Mouse (Mus musculus): ENCODE results near the gene Unc5b. TPM values are rescaled to one million over a fixed set of nuclear protein-coding genes. Genes with fewer than 3 reads are reported as not detected.

Unc5b gene
- polyA plus RNA-seq, 1 experiment from 2014 or later: 11.7 TPM

- no peaks in the 10 kb centered on the region for H3K9me3 ChIP-seq (replicated peaks)
- no peaks in the 10 kb centered on the region for H3K27me3 ChIP-seq
- no peak overlapping the region for H3K4me2 ChIP-seq
- no peak overlapping the region for H3K27ac ChIP-seq
- peaks cover 4% of the 10 kb centered on the region for H3K4me1 ChIP-seq (replicated peaks)
- WGBS: 94% methylated on average over 13 of the region's 13 CpGs
- peaks cover 41% of the 10 kb centered on the region for H3K36me3 ChIP-seq
- H3K4me3 ChIP-seq: no peak overlapping the region
- no peak for ATAC-seq (replicated peaks; ENCODE audit: insufficient number of reproducible peaks, insufficient read depth, low FRiP score, low read depth)
- H3K9ac ChIP-seq: no peak overlapping the region
Observed at GRCm38 (mm10) chr10:60774616-60775015, 56.8 kb downstream of the Unc5b start.

- Histone ChIP-seq H3K27me3 (no peaks in the 10 kb centered on the region), H3K4me2 (no peak overlapping the region), H3K9me3 (replicated peaks) (no peaks in the 10 kb centered on the region), H3K9ac (no peak overlapping the region), H3K4me3 (no peak overlapping the region), H3K36me3 (peaks cover 55% of the 10 kb centered on the region), H3K27ac (no peak overlapping the region), H3K4me1 (replicated peaks) (peaks cover 4% of the 10 kb centered on the region)
- no peak for ATAC-seq (replicated peaks; ENCODE audit: insufficient number of reproducible peaks, insufficient read depth, low FRiP score, low read depth)
- 43% methylated on average over 4 of the region's 4 CpGs for WGBS
Observed at GRCm38 (mm10) chr10:60770855-60771254, 60.5 kb downstream of the Unc5b start.

GRCm38 (mm10) chr10:60768614-60769013, 62.8 kb downstream of the Unc5b start:
- Histone ChIP-seq H3K4me2 (no peak overlapping the region), H3K4me3 (no peak overlapping the region), H3K4me1 (replicated peaks) (peaks cover 4% of the 10 kb centered on the region), H3K9me3 (replicated peaks) (no peaks in the 10 kb centered on the region), H3K36me3 (peaks cover 61% of the 10 kb centered on the region), H3K27me3 (no peaks in the 10 kb centered on the region), H3K27ac (no peak overlapping the region), H3K9ac (no peak overlapping the region)
- no peak for ATAC-seq (replicated peaks; ENCODE audit: insufficient number of reproducible peaks, insufficient read depth, low FRiP score, low read depth)
- 86% methylated on average over 7 of the region's 7 CpGs for WGBS

- Histone ChIP-seq H3K4me3 (no peak overlapping the region), H3K27ac (no peak overlapping the region), H3K36me3 (peaks cover 53% of the 10 kb centered on the region), H3K9me3 (replicated peaks) (no peaks in the 10 kb centered on the region), H3K9ac (no peak overlapping the region), H3K27me3 (no peaks in the 10 kb centered on the region), H3K4me1 (replicated peaks) (peaks cover 4% of the 10 kb centered on the region), H3K4me2 (no peak overlapping the region)
- 72% methylated on average over 7 of the region's 7 CpGs for WGBS
- no peak for ATAC-seq (replicated peaks; ENCODE audit: insufficient number of reproducible peaks, insufficient read depth, low FRiP score, low read depth)
Observed at GRCm38 (mm10) chr10:60767400-60767799, 64.0 kb downstream of the Unc5b start.

GRCm38 (mm10) chr10:60762126-60762525, 69.3 kb downstream of the Unc5b start:
- peaks cover 32% of the 10 kb centered on the region for H3K36me3 ChIP-seq
- no peak for ATAC-seq (replicated peaks; ENCODE audit: insufficient number of reproducible peaks, insufficient read depth, low FRiP score, low read depth)
- H3K4me3 ChIP-seq: no peak overlapping the region
- H3K4me2 ChIP-seq: no peak overlapping the region
- no peak overlapping the region for H3K9ac ChIP-seq
- H3K27me3 ChIP-seq: no peaks in the 10 kb centered on the region
- WGBS: 72% methylated on average over 1 of the region's 1 CpGs
- no peak overlapping the region for H3K27ac ChIP-seq
- no peaks in the 10 kb centered on the region for H3K4me1 ChIP-seq (replicated peaks)
- H3K9me3 ChIP-seq (replicated peaks): no peaks in the 10 kb centered on the region

GRCm38 (mm10) chr10:60760377-60760776, 71.0 kb downstream of the Unc5b start:
- WGBS: 7% methylated on average over 14 of the region's 14 CpGs
- no peaks in the 10 kb centered on the region for H3K4me1 ChIP-seq (replicated peaks)
- ATAC-seq (replicated peaks; ENCODE audit: insufficient number of reproducible peaks, insufficient read depth, low FRiP score, low read depth): peak; percentile 78
- H3K4me3 ChIP-seq: no peak overlapping the region
- H3K27me3 ChIP-seq: no peaks in the 10 kb centered on the region
- H3K9ac ChIP-seq: no peak overlapping the region
- H3K9me3 ChIP-seq (replicated peaks): no peaks in the 10 kb centered on the region
- peaks cover 16% of the 10 kb centered on the region for H3K36me3 ChIP-seq
- H3K27ac ChIP-seq: no peak overlapping the region
- H3K4me2 ChIP-seq: no peak overlapping the region

GRCm38 (mm10) chr10:60756992-60757391, 74.4 kb downstream of the Unc5b start:
- Histone ChIP-seq H3K4me3 (no peak overlapping the region), H3K9me3 (replicated peaks) (no peaks in the 10 kb centered on the region), H3K36me3 (no peaks in the 10 kb centered on the region), H3K27ac (no peak overlapping the region), H3K4me1 (replicated peaks) (peaks cover 10% of the 10 kb centered on the region), H3K9ac (no peak overlapping the region), H3K27me3 (no peaks in the 10 kb centered on the region), H3K4me2 (no peak overlapping the region)
- WGBS: 7% methylated on average over 7 of the region's 7 CpGs
- ATAC-seq (replicated peaks; ENCODE audit: insufficient number of reproducible peaks, insufficient read depth, low FRiP score, low read depth): no peak

- Histone ChIP-seq H3K36me3 (no peaks in the 10 kb centered on the region), H3K4me1 (replicated peaks) (peaks cover 16% of the 10 kb centered on the region), H3K9ac (no peak overlapping the region), H3K4me3 (no peak overlapping the region), H3K4me2 (no peak overlapping the region), H3K9me3 (replicated peaks) (no peaks in the 10 kb centered on the region), H3K27ac (no peak overlapping the region), H3K27me3 (no peaks in the 10 kb centered on the region)
- ATAC-seq (replicated peaks; ENCODE audit: insufficient number of reproducible peaks, insufficient read depth, low FRiP score, low read depth): no peak
Observed at GRCm38 (mm10) chr10:60756146-60756545, 75.2 kb downstream of the Unc5b start.

GRCm38 (mm10) chr10:60753941-60754340, 77.4 kb downstream of the Unc5b start:
- Histone ChIP-seq H3K36me3 (peaks cover 2% of the 10 kb centered on the region; the same call in 1 of the 2 replicates), H3K9ac (no peak overlapping the region), H3K27me3 (no peaks in the 10 kb centered on the region), H3K9me3 (replicated peaks) (no peaks in the 10 kb centered on the region), H3K4me2 (no peak overlapping the region), H3K27ac (no peak overlapping the region), H3K4me3 (no peak overlapping the region), H3K4me1 (replicated peaks) (peaks cover 16% of the 10 kb centered on the region)
- ATAC-seq (replicated peaks; ENCODE audit: insufficient number of reproducible peaks, insufficient read depth, low FRiP score, low read depth): no peak
- WGBS: 68% methylated on average over 8 of the region's 8 CpGs

- Histone ChIP-seq H3K4me2 (peak overlapping the region; percentile 83), H3K4me1 (replicated peaks) (peaks cover 16% of the 10 kb centered on the region), H3K9ac (peak overlapping the region; percentile 57), H3K4me3 (no peak overlapping the region), H3K27me3 (no peaks in the 10 kb centered on the region), H3K9me3 (replicated peaks) (no peaks in the 10 kb centered on the region), H3K36me3 (peaks cover 2% of the 10 kb centered on the region; the same call in 1 of the 2 replicates), H3K27ac (peak overlapping the region; percentile 60)
- WGBS: 65% methylated on average over 9 of the region's 9 CpGs
- no peak for ATAC-seq (replicated peaks; ENCODE audit: insufficient number of reproducible peaks, insufficient read depth, low FRiP score, low read depth)
Observed at GRCm38 (mm10) chr10:60753261-60753660, 78.1 kb downstream of the Unc5b start.

GRCm38 (mm10) chr10:60752040-60753020, 79.1 kb downstream of the Unc5b start, which contains the start of gene Slc29a3:
Gene Slc29a3 (minus strand): TSS chr10:60752794.
- Histone ChIP-seq H3K9ac (peak within 1 kb of the TSS; percentile 75), H3K4me1 (replicated peaks) (peaks cover 18% of the 10 kb centered on the region), H3K27ac (peak within 1 kb of the TSS; percentile 71), H3K4me2 (peak within 1 kb of the TSS; percentile 83), H3K27me3 (no peaks in the 10 kb centered on the region), H3K4me3 (peak within 1 kb of the TSS; percentile 61), H3K36me3 (peaks cover 2% of the 10 kb centered on the region; the same call in 1 of the 2 replicates), H3K9me3 (replicated peaks) (no peaks in the 10 kb centered on the region)
- peak; percentile 95 for ATAC-seq (replicated peaks; ENCODE audit: insufficient number of reproducible peaks, insufficient read depth, low FRiP score, low read depth)
- 10% methylated on average over 41 of the region's 41 CpGs for WGBS
